Mouse (Mus musculus): ENCODE measurements around the gene Pamr1. TPM values are rescaled to one million over a fixed set of nuclear protein-coding genes. Genes with fewer than 3 reads are reported as not detected.

The Pamr1 gene
- total RNA-seq, 2 experiments from 2014 or later = 39.3 to 51.2 TPM

Other genes starting within 250 kb of the Pamr1 start
- 100 to 1,000 TPM; 173 to 177 TPM for gene Trim44, start 142.2 kb upstream of the Pamr1 start, total RNA-seq (2021)
- 10 to 100 TPM; 57.1 to 76.9 TPM for gene Fjx1, start 97.5 kb upstream of the Pamr1 start, total RNA-seq (2021)
- gene Slc1a2, start 108.6 kb downstream of the Pamr1 start, total RNA-seq (2021) = 1,000 to 10,000 TPM; 1,740 to 1,741 TPM